Mouse (Mus musculus) neural tube, embryonic 11.5 days (tissue): Measurements from ENCODE around the gene Hpn. TPM values are rescaled to one million over a fixed set of nuclear protein-coding genes. Genes with fewer than 3 reads are reported as not detected.

Source experiments
- ATAC-seq: fragments of 200-750 bp; cut with Nextera tagmentation; 2 replicates; pipeline ENCODE4 v1.8.0; 2017; ENCODE audit warnings: moderate number of reproducible peaks, mild to moderate bottlenecking, moderate TSS enrichment, moderate library complexity; ENCODE audit not compliant: insufficient read depth, low FRiP score, low TSS enrichment
- DNase-seq: peaks from one replicate; pipeline ENCODE4 v3.0.0-alpha.2; 2015; ENCODE audit warnings: low spot score
- H3K27ac ChIP-seq: fragments of 300-500 bp; sonication (generic); 2 replicates; pipeline ENCODE4 v1.5.1; 2014; ENCODE audit warnings: low read depth, mild to moderate bottlenecking, low read length
- H3K27me3 ChIP-seq: fragments of 300-500 bp; sonication (generic); 2 replicates; pipeline ENCODE4 v1.6.1; 2014; ENCODE audit warnings: mild to moderate bottlenecking, low read length, mixed read lengths; ENCODE audit not compliant: control insufficient read depth, insufficient read depth
- H3K36me3 ChIP-seq: fragments of 300-500 bp; sonication (generic); 2 replicates; pipeline ENCODE4 v1.6.1; 2014; ENCODE audit warnings: mild to moderate bottlenecking, low read length, moderate library complexity, mixed read lengths; ENCODE audit not compliant: control insufficient read depth, insufficient read depth
- H3K4me1 ChIP-seq: fragments of 300-500 bp; sonication (generic); 2 replicates; pipeline ENCODE4 v1.6.1; 2014; ENCODE audit warnings: low read length, mixed read lengths; ENCODE audit not compliant: control insufficient read depth, insufficient read depth
- H3K4me2 ChIP-seq: fragments of 300-500 bp; sonication (generic); 2 replicates; pipeline ENCODE4 v1.6.1; 2014; ENCODE audit warnings: low read depth, mild to moderate bottlenecking, moderate library complexity
- H3K4me3 ChIP-seq: fragments of 300-500 bp; sonication (generic); 2 replicates; pipeline ENCODE4 v1.5.1; 2014; ENCODE audit warnings: low read depth, low read length
- H3K9ac ChIP-seq: fragments of 300-500 bp; sonication (generic); 2 replicates; pipeline ENCODE4 v1.6.1; 2014; ENCODE audit warnings: mild to moderate bottlenecking, low read length
- H3K9me3 ChIP-seq: fragments of 300-500 bp; sonication (generic); 2 replicates; pipeline ENCODE4 v1.6.1; 2016; ENCODE audit warnings: low read length; ENCODE audit not compliant: control insufficient read depth
- WGBS: fragments of 180-500 bp; shearing (Covaris S2); extraction: QIAGEN DNeasy Blood & Tissue Kit; methylation state at CpG from one replicate; pipeline ENCODE4 v1.1.7; 2014; 5-methylcytosine and 5-hydroxymethylcytosine counted together
- polyA plus RNA-seq: library from polyadenylated mRNA; unstranded; fragments of >200 nt; fragmentation: Nextera tagmentation; extraction: Ambion mirVana; gene quantifications from 2 replicates; pipeline ENCODE4 v1.2.1, GENCODE M21; 2014

The Hpn gene
- polyA plus RNA-seq, 1 experiment from 2014 or later: 1.6 TPM

DNA sequence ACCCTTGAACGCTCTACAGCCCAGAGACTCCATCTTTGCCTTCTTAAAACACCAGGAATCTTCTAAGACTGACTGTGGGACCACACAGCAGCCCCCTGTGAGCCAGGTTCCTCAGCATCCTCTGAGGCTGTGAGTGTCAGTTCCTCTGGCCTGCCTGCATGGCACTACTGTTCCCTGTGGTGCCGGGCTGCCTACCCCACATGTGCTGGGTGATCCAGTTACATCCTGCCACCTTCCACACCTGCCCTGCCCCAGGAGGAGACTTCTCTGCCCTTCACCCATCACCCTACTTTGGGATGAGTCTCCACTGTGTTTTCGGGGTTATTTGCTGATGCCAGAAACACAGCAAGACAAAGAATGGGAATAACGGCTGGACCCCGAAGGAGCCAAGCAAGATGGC is 4.5 kb upstream of the Hpn start:
- no peaks in the 10 kb centered on the region for H3K9me3 ChIP-seq
- no peaks in the 10 kb centered on the region for H3K4me1 ChIP-seq
- no peak overlapping the region for H3K9ac ChIP-seq
- no peak for DNase-seq
- no peaks in the 10 kb centered on the region for H3K36me3 ChIP-seq
- H3K4me3 ChIP-seq: no peak overlapping the region
- 87% methylated on average over 5 of the region's 5 CpGs for WGBS
- H3K4me2 ChIP-seq: no peak overlapping the region
- H3K27me3 ChIP-seq: no peaks in the 10 kb centered on the region
- H3K27ac ChIP-seq: no peak overlapping the region
- no peak for ATAC-seq

GRCm38 (mm10) chr7:31118486-31118885 is 3.4 kb upstream of the Hpn start:
- Histone ChIP-seq H3K9ac (no peak overlapping the region; the same call in 1 of the 2 replicates), H3K9me3 (no peaks in the 10 kb centered on the region), H3K36me3 (no peaks in the 10 kb centered on the region), H3K27me3 (no peaks in the 10 kb centered on the region), H3K4me1 (no peaks in the 10 kb centered on the region), H3K27ac (no peak overlapping the region), H3K4me2 (no peak overlapping the region), H3K4me3 (no peak overlapping the region)
- WGBS: 79% methylated on average over 7 of the region's 7 CpGs
- no peak for ATAC-seq
- DNase-seq: no peak

DNA sequence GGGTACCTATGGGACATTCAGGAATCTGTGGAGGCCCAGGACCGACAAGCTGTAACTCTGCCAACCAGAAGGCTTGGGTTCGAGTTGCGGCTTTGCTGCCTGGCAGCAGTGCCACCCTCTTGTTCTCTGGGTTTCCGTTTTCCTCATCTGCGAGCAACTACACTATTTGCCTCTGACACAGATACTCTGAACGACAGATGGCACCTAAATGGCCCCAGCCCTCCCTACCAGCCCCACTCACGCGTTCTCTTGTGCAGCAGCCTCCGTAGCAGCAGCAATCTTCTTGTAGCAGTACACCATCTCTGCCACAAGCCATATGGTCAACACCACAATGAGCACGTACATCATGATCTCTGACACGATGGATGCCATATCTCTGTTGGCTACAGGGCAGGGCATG is 2.4 kb upstream of the Hpn start:
- 76% methylated on average over 11 of the region's 11 CpGs for WGBS

GRCm38 (mm10) chr7:31116721-31117145 is 1.6 kb upstream of the Hpn start:
- ATAC-seq (0 out of 2 replicates have a peak, but pooled peaks have one; percentile 27), DNase-seq (peak; percentile 31)
- no peak overlapping the region for H3K4me3 ChIP-seq
- no peak overlapping the region for H3K4me2 ChIP-seq
- H3K9me3 ChIP-seq: no peaks in the 10 kb centered on the region
- WGBS: 42% methylated on average over 12 of the region's 16 CpGs
- no peaks in the 10 kb centered on the region for H3K4me1 ChIP-seq
- H3K9ac ChIP-seq: no peak overlapping the region
- H3K36me3 ChIP-seq: no peaks in the 10 kb centered on the region
- no peak overlapping the region for H3K27ac ChIP-seq
- H3K27me3 ChIP-seq: no peaks in the 10 kb centered on the region

More for the DNA sequence above, 2.4 kb upstream of the Hpn start:
- H3K9ac ChIP-seq: no peak overlapping the region
- DNase-seq (no peak), ATAC-seq (no peak)
- H3K4me1 ChIP-seq: no peaks in the 10 kb centered on the region
- no peak overlapping the region for H3K4me2 ChIP-seq
- no peak overlapping the region for H3K4me3 ChIP-seq
- no peaks in the 10 kb centered on the region for H3K36me3 ChIP-seq
- H3K27me3 ChIP-seq: no peaks in the 10 kb centered on the region
- no peak overlapping the region for H3K27ac ChIP-seq
- no peaks in the 10 kb centered on the region for H3K9me3 ChIP-seq

- ATAC-seq (no peak), DNase-seq (no peak)
- no peak overlapping the region for H3K9ac ChIP-seq
- H3K27me3 ChIP-seq: no peaks in the 10 kb centered on the region
- WGBS: 24% methylated on average over 17 of the region's 17 CpGs
- no peak overlapping the region for H3K27ac ChIP-seq
- no peaks in the 10 kb centered on the region for H3K4me1 ChIP-seq
- no peaks in the 10 kb centered on the region for H3K9me3 ChIP-seq
- H3K36me3 ChIP-seq: no peaks in the 10 kb centered on the region
- H3K4me3 ChIP-seq: no peak overlapping the region
- H3K4me2 ChIP-seq: no peak overlapping the region
These were observed 525 bp upstream of the Hpn start for GRCm38 (mm10) chr7:31115587-31116043.

GRCm38 (mm10) chr7:31114646-31115045 is 444 bp downstream of the Hpn start:
- no peaks in the 10 kb centered on the region for H3K9me3 ChIP-seq
- no peak for ATAC-seq
- H3K27ac ChIP-seq: no peak overlapping the region
- 49% methylated on average over 10 of the region's 10 CpGs for WGBS
- DNase-seq: no peak
- H3K4me3 ChIP-seq: no peak overlapping the region
- no peaks in the 10 kb centered on the region for H3K4me1 ChIP-seq
- H3K9ac ChIP-seq: no peak overlapping the region
- no peak overlapping the region for H3K4me2 ChIP-seq
- no peaks in the 10 kb centered on the region for H3K27me3 ChIP-seq
- H3K36me3 ChIP-seq: no peaks in the 10 kb centered on the region

DNA sequence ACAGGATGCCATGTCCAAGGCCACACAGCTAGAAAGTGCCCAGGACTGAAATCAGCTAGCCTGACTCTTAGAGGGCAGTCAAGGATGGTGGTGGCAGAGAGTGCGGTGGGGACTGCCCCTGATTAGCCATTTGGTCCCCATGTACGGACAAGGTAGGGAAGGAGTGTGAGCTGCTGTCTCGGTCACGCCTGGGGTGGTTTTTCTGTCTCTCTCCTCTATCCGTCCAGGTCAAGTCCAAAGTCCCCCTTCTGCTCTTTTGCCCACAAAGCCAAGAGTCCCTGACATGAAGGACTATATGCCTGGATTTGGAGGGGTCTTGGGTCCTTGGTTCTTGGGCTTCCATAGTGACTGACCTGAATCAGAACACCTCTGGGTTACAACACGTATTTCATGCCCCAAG is 1.3 kb downstream of the Hpn start:
- Histone ChIP-seq H3K27ac (no peak overlapping the region), H3K9ac (no peak overlapping the region), H3K4me1 (no peaks in the 10 kb centered on the region), H3K36me3 (no peaks in the 10 kb centered on the region), H3K27me3 (no peaks in the 10 kb centered on the region), H3K9me3 (no peaks in the 10 kb centered on the region), H3K4me2 (no peak overlapping the region), H3K4me3 (no peak overlapping the region)
- DNase-seq (no peak), ATAC-seq (no peak)
- WGBS: 77% methylated on average over 6 of the region's 6 CpGs

DNA sequence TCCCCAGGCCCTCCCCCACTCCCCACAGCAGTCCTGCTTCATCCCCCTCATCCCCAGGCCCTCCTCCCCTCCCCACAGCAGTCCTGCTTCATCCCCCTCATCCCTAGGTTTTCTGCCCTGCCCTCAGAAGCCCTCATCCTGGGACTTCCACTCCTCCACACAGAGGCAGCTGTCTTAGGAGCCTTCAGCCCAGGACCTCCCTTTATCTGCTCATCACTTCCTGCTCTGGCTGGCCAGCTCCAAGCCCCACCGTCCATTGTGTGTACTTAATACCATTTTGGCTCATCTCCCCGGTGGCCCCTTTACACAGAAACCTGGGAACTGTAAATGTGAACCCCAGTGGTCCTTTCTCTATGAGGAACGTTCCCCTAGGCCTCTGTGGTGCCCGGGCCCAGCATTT is 3.1 kb downstream of the Hpn start:
- Histone ChIP-seq H3K36me3 (no peaks in the 10 kb centered on the region), H3K9me3 (no peaks in the 10 kb centered on the region), H3K27me3 (no peaks in the 10 kb centered on the region), H3K4me2 (no peak overlapping the region), H3K27ac (no peak overlapping the region), H3K4me3 (no peak overlapping the region), H3K4me1 (no peaks in the 10 kb centered on the region), H3K9ac (no peak overlapping the region)
- no peak for DNase-seq
- ATAC-seq: no peak
- WGBS: 66% methylated on average over 4 of the region's 4 CpGs

- no peak for DNase-seq
- H3K27me3 ChIP-seq: no peaks in the 10 kb centered on the region
- H3K4me2 ChIP-seq: no peak overlapping the region
- ATAC-seq: no peak
- no peaks in the 10 kb centered on the region for H3K4me1 ChIP-seq
- H3K9ac ChIP-seq: no peak overlapping the region
- H3K9me3 ChIP-seq: no peaks in the 10 kb centered on the region
- H3K4me3 ChIP-seq: no peak overlapping the region
- WGBS: 87% methylated on average over 15 of the region's 15 CpGs
- H3K27ac ChIP-seq: no peak overlapping the region
- H3K36me3 ChIP-seq: no peaks in the 10 kb centered on the region
These were observed 4.2 kb downstream of the Hpn start for GRCm38 (mm10) chr7:31110861-31111385.
